Mouse (Mus musculus) lung, postnatal 0 days (tissue): ENCODE measurements at regions not wholly inside any gene's neighbourhood (a gene's known extent, or its start where the extent isn't known, plus 50 kb on each side); places are given as distances from the start of the nearest gene placed in this dataset.

ENCODE experiments used
- ATAC-seq: fragments of 200-750 bp; cut with Nextera tagmentation; 2 replicates; pipeline ENCODE4 v1.8.0; 2017; ENCODE audit warnings: moderate library complexity
- DNase-seq: peaks from one replicate; pipeline ENCODE4 v3.0.0-alpha.2; 2016; ENCODE audit warnings: low spot score
- H3K27ac ChIP-seq: fragments of 300-500 bp; sonication (generic); 2 replicates; pipeline ENCODE4 v1.5.1; 2014; ENCODE audit warnings: antibody characterized with exemption, mild to moderate bottlenecking, low read length, mixed read lengths
- H3K27me3 ChIP-seq: fragments of 300-500 bp; sonication (generic); replicated peaks from 2 replicates; pipeline ENCODE4 v1.6.1; 2014; ENCODE audit warnings: low read length, mixed read lengths; ENCODE audit not compliant: insufficient read depth
- H3K36me3 ChIP-seq: fragments of 300-500 bp; sonication (generic); 2 replicates; pipeline ENCODE4 v1.6.1; 2014; ENCODE audit warnings: low read length, mixed read lengths; ENCODE audit not compliant: insufficient read depth
- H3K4me1 ChIP-seq: fragments of 300-500 bp; sonication (generic); 2 replicates; pipeline ENCODE4 v1.6.1; 2014; ENCODE audit warnings: antibody characterized with exemption, low read depth, low read length, mixed read lengths; ENCODE audit not compliant: insufficient read depth
- H3K4me2 ChIP-seq: fragments of 300-500 bp; sonication (generic); replicated peaks from 2 replicates; pipeline ENCODE4 v1.6.1; 2014; ENCODE audit warnings: low read depth, mild to moderate bottlenecking, low read length, moderate library complexity, mixed read lengths
- H3K4me3 ChIP-seq: fragments of 300-500 bp; sonication (generic); 2 replicates; pipeline ENCODE4 v1.5.1; 2014; ENCODE audit warnings: low read depth, low read length
- H3K9ac ChIP-seq: fragments of 300-500 bp; sonication (generic); replicated peaks from 2 replicates; pipeline ENCODE4 v1.6.1; 2014; ENCODE audit warnings: low read depth, mild to moderate bottlenecking
- H3K9me3 ChIP-seq: fragments of 300-500 bp; sonication (generic); 2 replicates; pipeline ENCODE4 v1.6.1; 2016; ENCODE audit warnings: low read length, mixed read lengths
- CTCF ChIP-seq: IDR thresholded peaks from 2 replicates; pipeline ENCODE4 v1.5.1; 2016; ENCODE audit warnings: antibody characterized with exemption, mild to moderate bottlenecking
- EP300 ChIP-seq: IDR thresholded peaks from 2 replicates; pipeline ENCODE4 v1.6.1; 2016; ENCODE audit warnings: antibody characterized with exemption, mild to moderate bottlenecking, control low read depth
- WGBS: fragments of 180-500 bp; shearing (Covaris S2); extraction: QIAGEN DNeasy Blood & Tissue Kit; methylation state at CpG from one replicate; pipeline ENCODE4 v1.1.7; 2014; 5-methylcytosine and 5-hydroxymethylcytosine counted together

DNA sequence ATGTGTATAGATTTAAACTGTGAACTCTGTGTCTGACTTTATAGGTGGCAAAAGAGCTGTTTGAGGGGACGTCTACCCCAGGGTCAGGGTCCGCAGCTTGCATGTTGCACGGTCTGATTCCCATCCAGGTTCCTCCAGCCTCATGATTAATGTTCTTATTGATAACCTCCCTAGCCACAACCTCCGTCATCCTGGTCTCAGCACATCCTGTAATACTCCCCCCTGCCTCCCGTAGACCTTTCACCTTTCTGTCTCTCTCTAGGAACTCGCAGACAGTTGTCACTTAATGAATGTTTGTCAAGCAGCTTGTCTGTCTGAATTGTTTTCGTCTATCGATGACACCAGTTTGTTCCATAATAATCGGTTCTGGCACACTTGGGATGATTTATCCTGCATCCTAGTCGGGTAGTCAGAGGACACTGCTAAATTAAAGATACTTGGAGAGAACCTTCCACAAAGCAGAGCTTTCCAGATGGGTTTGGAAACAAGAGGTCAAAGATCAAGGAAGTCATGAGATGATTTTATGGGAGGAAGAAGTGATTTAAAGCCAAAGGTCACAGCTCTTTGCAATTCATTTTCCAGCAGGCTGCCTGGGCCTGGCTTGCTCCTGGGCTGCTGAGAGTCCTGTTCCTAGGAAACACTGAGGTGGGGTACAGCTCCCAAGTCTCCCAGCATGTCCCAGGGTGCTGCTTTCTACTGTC, 435.9 kb downstream of the Prdm2 start:
- DNase-seq = no peak
- no peak overlapping the region for H3K9ac ChIP-seq
- TF ChIP-seq CTCF (no peak), EP300 (no peak)
- no peak overlapping the region for H3K4me2 ChIP-seq
- H3K4me1 ChIP-seq = peaks cover 3% of the 10 kb centered on the region; the same call in 1 of the 2 replicates
- no peak for ATAC-seq
- H3K9me3 ChIP-seq = no peaks in the 10 kb centered on the region
- H3K4me3 ChIP-seq = no peak overlapping the region
- H3K27ac ChIP-seq = no peak overlapping the region
- H3K27me3 ChIP-seq = no peaks in the 10 kb centered on the region
- no peaks in the 10 kb centered on the region for H3K36me3 ChIP-seq
- 32% methylated on average over 10 of the region's 10 CpGs for WGBS

DNA sequence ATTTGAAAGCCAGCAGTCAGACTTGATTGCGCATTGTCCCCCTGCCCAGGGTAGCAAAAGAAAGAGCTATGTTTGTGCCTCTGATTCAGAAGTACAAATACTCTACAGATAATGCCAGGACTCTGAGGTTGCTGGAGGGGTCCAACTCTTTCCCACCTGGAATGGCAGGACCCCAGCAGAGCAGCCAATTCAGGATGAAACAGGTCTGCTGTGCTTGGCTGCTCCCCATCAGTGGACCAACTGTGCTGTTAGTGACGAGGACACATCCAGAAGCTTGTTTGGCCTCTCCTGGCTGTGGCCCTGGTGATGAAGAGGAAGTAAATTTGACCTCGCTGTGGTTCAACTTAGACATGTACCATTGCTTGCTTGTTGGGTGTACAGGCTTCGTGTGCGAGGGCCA, 437.8 kb downstream of the Prdm2 start:
- no peaks in the 10 kb centered on the region for H3K27me3 ChIP-seq
- H3K9me3 ChIP-seq = no peaks in the 10 kb centered on the region
- peaks cover 3% of the 10 kb centered on the region; the same call in 1 of the 2 replicates for H3K4me1 ChIP-seq
- H3K9ac ChIP-seq = no peak overlapping the region
- DNase-seq (no peak), ATAC-seq (no peak)
- H3K4me2 ChIP-seq = no peak overlapping the region
- no peak overlapping the region for H3K27ac ChIP-seq
- no peak for TF ChIP-seq CTCF
- TF ChIP-seq EP300 = no peak
- H3K4me3 ChIP-seq = no peak overlapping the region
- WGBS = 84% methylated on average over 5 of the region's 5 CpGs
- no peaks in the 10 kb centered on the region for H3K36me3 ChIP-seq

- no peaks in the 10 kb centered on the region for H3K27me3 ChIP-seq
- no peak for TF ChIP-seq EP300
- TF ChIP-seq CTCF = no peak
- 45% methylated on average over 10 of the region's 10 CpGs for WGBS
- H3K4me2 ChIP-seq = no peak overlapping the region
- H3K9ac ChIP-seq = no peak overlapping the region
- DNase-seq (no peak), ATAC-seq (no peak)
- H3K9me3 ChIP-seq = no peaks in the 10 kb centered on the region
- H3K4me3 ChIP-seq = no peak overlapping the region
- H3K27ac ChIP-seq = no peak overlapping the region
- H3K4me1 ChIP-seq = peaks cover 3% of the 10 kb centered on the region; the same call in 1 of the 2 replicates
- H3K36me3 ChIP-seq = no peaks in the 10 kb centered on the region
Measured at GRCm38 (mm10) chr4:142773651-142774151, 439.1 kb downstream of the Prdm2 start.

- Histone ChIP-seq H3K27me3 (no peaks in the 10 kb centered on the region), H3K4me2 (no peak overlapping the region), H3K4me3 (no peak overlapping the region), H3K36me3 (no peaks in the 10 kb centered on the region), H3K9me3 (no peaks in the 10 kb centered on the region), H3K27ac (no peak overlapping the region), H3K4me1 (peaks cover 3% of the 10 kb centered on the region; the same call in 1 of the 2 replicates), H3K9ac (no peak overlapping the region)
- no peak for TF ChIP-seq EP300
- no peak for TF ChIP-seq CTCF
- WGBS = 13% methylated on average over 16 of the region's 16 CpGs
- ATAC-seq = peak; percentile 19; the same call in 1 of the 2 replicates
- peak; percentile 23 for DNase-seq
Measured at GRCm38 (mm10) chr4:142772751-142773455, 439.9 kb downstream of the Prdm2 start.

DNA sequence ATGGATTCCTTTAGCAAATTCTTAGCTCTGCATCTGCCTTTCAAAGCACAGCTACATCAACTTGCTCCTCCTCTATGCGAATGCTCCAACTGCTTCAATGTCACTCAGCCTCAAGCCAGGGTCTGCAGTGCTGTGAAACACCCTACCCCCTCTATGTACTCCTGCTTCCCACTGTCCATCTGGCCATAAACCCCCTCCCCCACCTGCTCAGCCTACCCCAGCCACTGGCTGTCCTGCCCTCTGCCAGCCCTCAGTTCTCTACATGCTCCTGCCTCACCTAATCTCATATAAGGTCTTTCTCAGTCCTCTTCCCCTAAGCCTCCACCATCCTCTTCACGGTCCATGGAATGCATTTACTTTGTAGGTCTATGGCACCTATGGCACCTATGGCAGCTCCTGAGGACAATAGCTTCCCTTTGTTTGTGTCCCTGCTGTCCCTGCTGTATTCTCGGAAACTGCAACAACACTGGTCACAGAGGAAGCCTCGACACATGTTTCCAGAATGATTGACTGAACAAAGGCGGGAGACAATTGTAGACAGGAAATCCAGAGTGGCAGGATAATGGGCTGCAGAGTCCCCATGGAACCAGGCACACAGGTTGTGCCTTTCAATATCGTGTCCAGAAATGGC, 441.2 kb downstream of the Prdm2 start:
- H3K9me3 ChIP-seq = no peaks in the 10 kb centered on the region
- H3K9ac ChIP-seq = no peak overlapping the region
- peaks cover 3% of the 10 kb centered on the region; the same call in 1 of the 2 replicates for H3K4me1 ChIP-seq
- 50% methylated on average over 6 of the region's 6 CpGs for WGBS
- no peak overlapping the region for H3K27ac ChIP-seq
- H3K27me3 ChIP-seq = no peaks in the 10 kb centered on the region
- TF ChIP-seq EP300 (no peak), CTCF (no peak)
- no peak overlapping the region for H3K4me2 ChIP-seq
- ATAC-seq (no peak), DNase-seq (no peak)
- H3K4me3 ChIP-seq = no peak overlapping the region
- H3K36me3 ChIP-seq = no peaks in the 10 kb centered on the region

GRCm38 (mm10) chr4:142770177-142770576, 442.6 kb downstream of the Prdm2 start:
- Histone ChIP-seq H3K9ac (no peak overlapping the region), H3K27ac (no peak overlapping the region), H3K4me3 (no peak overlapping the region), H3K4me1 (peaks cover 3% of the 10 kb centered on the region; the same call in 1 of the 2 replicates), H3K36me3 (no peaks in the 10 kb centered on the region), H3K27me3 (no peaks in the 10 kb centered on the region), H3K4me2 (no peak overlapping the region), H3K9me3 (no peaks in the 10 kb centered on the region)
- no peak for TF ChIP-seq EP300
- no peak for TF ChIP-seq CTCF
- WGBS = 27% methylated on average over 8 of the region's 8 CpGs
- ATAC-seq = no peak
- DNase-seq = no peak
